Mouse (Mus musculus) myocyte (in vitro differentiated cells): ENCODE results near the gene Popdc3.

Source experiments
- MYOG ChIP-seq, 3 experiments: IDR thresholded peaks; one replicate each; pipeline ENCODE4 v1.6.1; 2011; ENCODE audit warnings: control low read depth in 2 of 3, low read depth in 2 of 3, mild to moderate bottlenecking in 2 of 3; ENCODE audit not compliant: insufficient read length in 2 of 3, control insufficient read depth in 1 of 3, insufficient read depth in 1 of 3
- POLR2A ChIP-seq: IDR thresholded peaks from one replicate; pipeline ENCODE4 v1.6.1; 2011; ENCODE audit warnings: low read depth, mild to moderate bottlenecking, control low read depth, moderate library complexity; ENCODE audit not compliant: insufficient read length
- POLR2AphosphoS2 ChIP-seq: IDR thresholded peaks from one replicate; pipeline ENCODE4 v1.6.1; 2011; ENCODE audit warnings: low read depth, control low read depth; ENCODE audit not compliant: insufficient read length
- SRF ChIP-seq: IDR thresholded peaks from one replicate; pipeline ENCODE4 v1.6.1; 2011; ENCODE audit warnings: low read depth; ENCODE audit not compliant: control insufficient read depth, insufficient read length
- USF1 ChIP-seq: IDR thresholded peaks from one replicate; pipeline ENCODE4 v1.6.1; 2011; ENCODE audit warnings: low read depth, mild to moderate bottlenecking, control low read depth, moderate library complexity

GRCm38 (mm10) chr10:45260477-45260876 lies 82.6 kb downstream of the Popdc3 start:
- TF ChIP-seq SRF (no peak), MYOG (IDR thresholded peaks at IDR 0.05; ENCODE audit: control insufficient read depth in 1 of 3, insufficient read depth in 1 of 3, insufficient read length in 2 of 3, low read depth in 2 of 3) (no peak), USF1 (no peak), POLR2A (no peak), POLR2AphosphoS2 (no peak)
